Mouse (Mus musculus) retina, adult 2 months (tissue): Measurements from ENCODE around the gene Limk2.

ENCODE experiments used
- DNase-seq: peaks from one replicate; pipeline ENCODE4 v3.0.0-alpha.2; 2012; ENCODE audit warnings: low read depth, low spot score

Gene Limk2

GRCm38 (mm10) chr11:3371599-3372295 lies 37.2 kb downstream of the Limk2 start:
- no peak for DNase-seq

GRCm38 (mm10) chr11:3370928-3371598 lies 37.9 kb downstream of the Limk2 start:
- no peak for DNase-seq

- DNase-seq = no peak
These were observed 38.8 kb downstream of the Limk2 start for GRCm38 (mm10) chr11:3370162-3370561.

GRCm38 (mm10) chr11:3369449-3369848 lies 39.5 kb downstream of the Limk2 start:
- no peak for DNase-seq

- DNase-seq = no peak
These were observed 40.0 kb downstream of the Limk2 start for GRCm38 (mm10) chr11:3368983-3369382.

- DNase-seq = no peak
These were observed 42.6 kb downstream of the Limk2 start for GRCm38 (mm10) chr11:3366411-3366810.

GRCm38 (mm10) chr11:3362854-3363253 lies 46.1 kb downstream of the Limk2 start:
- DNase-seq = no peak

- no peak for DNase-seq
These were observed 55.9 kb downstream of the Limk2 start for GRCm38 (mm10) chr11:3352990-3353585.

GRCm38 (mm10) chr11:3352131-3352530 lies 56.9 kb downstream of the Limk2 start:
- no peak for DNase-seq

- no peak for DNase-seq
These were observed 59.7 kb downstream of the Limk2 start for GRCm38 (mm10) chr11:3349343-3349695.

- DNase-seq = no peak
These were observed 60.2 kb downstream of the Limk2 start for GRCm38 (mm10) chr11:3348576-3349342.

- DNase-seq = no peak
These were observed 61.2 kb downstream of the Limk2 start for GRCm38 (mm10) chr11:3347835-3348195.

- peak; percentile 76 for DNase-seq
These were observed 61.7 kb downstream of the Limk2 start for GRCm38 (mm10) chr11:3347091-3347834.

- no peak for DNase-seq
These were observed 62.6 kb downstream of the Limk2 start for GRCm38 (mm10) chr11:3346351-3346750.

GRCm38 (mm10) chr11:3344916-3345315 lies 64.1 kb downstream of the Limk2 start:
- DNase-seq = no peak

GRCm38 (mm10) chr11:3341476-3341875 lies 67.5 kb downstream of the Limk2 start:
- no peak for DNase-seq

GRCm38 (mm10) chr11:3337961-3338360 lies 71.0 kb downstream of the Limk2 start:
- no peak for DNase-seq

GRCm38 (mm10) chr11:3337173-3337955 lies 71.6 kb downstream of the Limk2 start:
- DNase-seq = no peak

- no peak for DNase-seq
These were observed 72.4 kb downstream of the Limk2 start for GRCm38 (mm10) chr11:3336602-3337001.

GRCm38 (mm10) chr11:3335651-3336216 lies 73.3 kb downstream of the Limk2 start:
- no peak for DNase-seq
